17 mouse cellular contexts compared by ENCODE assay signal in the genomic region with DNA sequence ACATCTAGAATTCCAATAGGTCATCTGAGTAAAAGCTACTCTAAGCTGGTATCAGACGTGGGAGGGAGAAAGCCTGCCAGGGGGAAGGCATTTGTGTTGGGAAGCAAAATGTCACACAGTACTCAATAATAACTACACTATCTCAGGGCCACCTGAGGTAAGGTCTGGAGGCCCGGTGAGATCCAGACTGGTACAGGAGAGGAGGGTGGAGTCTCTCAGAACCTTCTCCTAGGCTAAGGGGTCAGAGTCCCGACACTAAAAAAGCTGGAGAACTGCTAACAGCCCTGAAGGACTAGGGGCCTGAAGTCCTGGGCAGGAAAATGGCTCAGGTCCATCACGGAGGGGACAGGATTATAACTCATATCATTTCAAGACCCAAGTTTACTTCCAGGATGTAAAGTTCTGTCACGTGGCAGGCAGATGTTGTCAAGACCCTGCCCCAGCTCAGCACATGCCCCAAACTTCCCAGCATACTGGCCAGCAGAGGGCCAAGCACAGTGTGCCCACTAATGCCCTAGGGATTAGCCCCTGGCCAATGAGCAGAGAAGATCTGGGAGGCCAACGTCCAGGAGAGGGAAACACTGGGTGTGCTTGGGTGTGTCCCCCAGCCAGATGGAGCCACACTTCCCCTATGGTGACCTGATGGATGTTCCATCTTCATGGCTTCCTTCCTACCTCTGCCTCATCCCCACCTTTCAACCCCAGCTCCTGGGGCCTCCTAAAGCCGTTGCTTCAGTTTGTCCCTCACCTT. TPM values are rescaled to one million over a fixed set of nuclear protein-coding genes. Genes with fewer than 3 reads are reported as not detected.
DNase-seq lines count a peak whose midpoint lies in the region; ATAC-seq and TF ChIP-seq lines count a peak whose summit lies in the region.
"Had no signal": no experiment of that assay in that cellular context is flagged by ENCODE, and none has a peak within 500 bp of the region (broad histone marks: within the 10 kb centered on the region; RNA-seq: fewer than 3 reads in every experiment).

No protein-coding gene starts in this region.

- H3K9ac ChIP-seq in heart, postnatal 0 days (replicated peaks; ENCODE audit: low read depth, low read length) = no peak overlapping the region
- H3K9ac ChIP-seq in intestine, embryonic 15.5 days = no peak overlapping the region
- H3K9ac ChIP-seq in liver, embryonic 15.5 days = no peak overlapping the region

- H3K36me3 ChIP-seq in heart, postnatal 0 days (replicated peaks; ENCODE audit: control insufficient read depth, insufficient read depth, low read length) = no peaks in the 10 kb centered on the region
- no peaks in the 10 kb centered on the region for H3K36me3 ChIP-seq in intestine, embryonic 15.5 days
- H3K36me3 ChIP-seq in liver, embryonic 15.5 days (replicated peaks) = no peaks in the 10 kb centered on the region

- ATAC-seq in heart, postnatal 0 days (ENCODE audit: insufficient read depth, low read depth) = no peak
- peak; percentile 50 for ATAC-seq in intestine, embryonic 15.5 days
- peak; percentile 75 for ATAC-seq in liver, embryonic 15.5 days (ENCODE audit: insufficient read depth)
- ATAC-seq: midbrain, embryonic 16.5 days had no signal

- TF ChIP-seq POLR2A in bone marrow, adult 2 months (IDR thresholded peaks at IDR 0.05; ENCODE audit: borderline replicate concordance, control insufficient read depth, low read depth, low read length) = no peak

- no peaks in the 10 kb centered on the region for H3K9me3 ChIP-seq in heart, postnatal 0 days (replicated peaks; ENCODE audit: control insufficient read depth, low read length)
- H3K9me3 ChIP-seq in intestine, embryonic 15.5 days = no peaks in the 10 kb centered on the region
- H3K9me3 ChIP-seq in liver, embryonic 15.5 days (replicated peaks) = no peaks in the 10 kb centered on the region

- WGBS in heart, postnatal 0 days = 71% methylated on average over 7 of the region's 7 CpGs
- 64% methylated on average over 7 of the region's 7 CpGs for WGBS in bone marrow, adult 2 months
- WGBS in intestine, embryonic 15.5 days = 54% methylated on average over 7 of the region's 7 CpGs
- WGBS in liver, embryonic 15.5 days (ENCODE audit: insufficient replicate concordance) = 46% methylated on average over 7 of the region's 7 CpGs

- no peak overlapping the region for H3K4me3 ChIP-seq in heart, postnatal 0 days (ENCODE audit: low read depth, low read length)
- no peak overlapping the region for H3K4me3 ChIP-seq in bone marrow, adult 2 months (replicated peaks; ENCODE audit: control insufficient read depth, low read depth, low read length)
- H3K4me3 ChIP-seq in intestine, embryonic 15.5 days (replicated peaks) = no peak overlapping the region
- H3K4me3 ChIP-seq in liver, embryonic 15.5 days (replicated peaks) = peak overlapping the region; percentile 7; the same call in 1 of the 2 replicates
- H3K4me3 ChIP-seq: heart, adult 2 months had no signal

- no peak for DNase-seq in heart, postnatal 0 days (ENCODE audit: low spot score)
- DNase-seq in heart, postnatal 10 days = no peak
- no peak for DNase-seq in cerebellum, adult 9-11 months
- no peak for DNase-seq in kidney, postnatal 36 days
- DNase-seq in urinary bladder, postnatal 25 days (ENCODE audit: low spot score) = no peak
- DNase-seq: adrenal gland, adult 8-10 months; cerebellum, adult 9-10 months; heart, adult 2 months; layer of hippocampus, adult 9-11 months; lung, adult 18-20 months; right cerebral cortex, postnatal 14 days; thymus, adult 2 months had no signal

- peaks cover 15% of the 10 kb centered on the region for H3K4me1 ChIP-seq in heart, postnatal 0 days (ENCODE audit: control insufficient read depth, insufficient read depth)
- H3K4me1 ChIP-seq in bone marrow, adult 2 months (ENCODE audit: control insufficient read depth, insufficient read depth, low read length) = peaks cover 15% of the 10 kb centered on the region
- H3K4me1 ChIP-seq in intestine, embryonic 15.5 days (replicated peaks) = peaks cover 49% of the 10 kb centered on the region
- peaks cover 71% of the 10 kb centered on the region for H3K4me1 ChIP-seq in liver, embryonic 15.5 days (replicated peaks)

- no peak for TF ChIP-seq EP300 in heart, postnatal 0 days (IDR thresholded peaks at IDR 0.05; ENCODE audit: low read depth)

- peaks cover 3% of the 10 kb centered on the region; the same call in 1 of the 2 replicates for H3K27me3 ChIP-seq in heart, postnatal 0 days (ENCODE audit: control insufficient read depth, insufficient read depth, low read length)
- H3K27me3 ChIP-seq in intestine, embryonic 15.5 days (replicated peaks) = no peaks in the 10 kb centered on the region
- no peaks in the 10 kb centered on the region for H3K27me3 ChIP-seq in liver, embryonic 15.5 days

- no peak overlapping the region for H3K27ac ChIP-seq in heart, postnatal 0 days (ENCODE audit: low read depth)
- H3K27ac ChIP-seq in bone marrow, adult 2 months (ENCODE audit: control insufficient read depth, insufficient read depth, low read depth, low read length, poor library complexity) = no peak overlapping the region
- H3K27ac ChIP-seq in intestine, embryonic 15.5 days = no peak overlapping the region
- peak overlapping the region; percentile 63 for H3K27ac ChIP-seq in liver, embryonic 15.5 days (replicated peaks)
- H3K27ac ChIP-seq: heart, adult 2 months; kidney, postnatal 0 days had no signal

- H3K4me2 ChIP-seq in heart, postnatal 0 days (ENCODE audit: low read depth, low read length) = no peak overlapping the region
- H3K4me2 ChIP-seq in intestine, embryonic 15.5 days (replicated peaks) = no peak overlapping the region
- peak overlapping the region; percentile 55 for H3K4me2 ChIP-seq in liver, embryonic 15.5 days

- intact Hi-C loops in heart, postnatal 10 days (cut with DNase I) = no loop called here

- 0 out of 2 replicates have a peak, but pooled peaks have one; percentile 9 for TF ChIP-seq CTCF in heart, postnatal 0 days (IDR thresholded peaks at IDR 0.05; ENCODE audit: low read depth)
- peak; percentile 13; the same call in 1 of the 2 replicates for TF ChIP-seq CTCF in bone marrow, adult 2 months (IDR thresholded peaks at IDR 0.05; ENCODE audit: control insufficient read depth, insufficient read depth, low read length)

RNA-seq across cellular contexts. Expression of gene Smad3, which starts 24.1 kb away (rescaled TPM):
- total RNA-seq in heart, postnatal 0 days (2014; rRNA removed; ENCODE audit: low replicate concordance) = 25.9 and 30.2 TPM in 2 replicates
- polyA plus RNA-seq in heart, postnatal 0 days (2015; fragmentation: Nextera tagmentation; extraction: Ambion mirVana) = 6.0 and 6.4 TPM in 2 replicates
- 10 to 100 TPM; 17.0 to 22.6 TPM for total RNA-seq in heart, postnatal 10 days (2021)
- polyA plus RNA-seq in bone marrow, adult 2 months (2011; ENCODE audit: insufficient read depth, insufficient read length, low replicate concordance, missing spikeins) = 9.1 and 17.1 TPM in 2 replicates
- 14.8 and 15.3 TPM in 2 replicates for polyA plus RNA-seq in intestine, embryonic 15.5 days (2015; fragmentation: Nextera tagmentation; extraction: Ambion mirVana)
- 3.0 TPM in 2 replicates for polyA plus RNA-seq in liver, embryonic 15.5 days (2015; fragmentation: Nextera tagmentation; extraction: Ambion mirVana)
